Mouse (Mus musculus): Measurements from ENCODE around the gene Dpm1.

The Dpm1 gene

DNA sequence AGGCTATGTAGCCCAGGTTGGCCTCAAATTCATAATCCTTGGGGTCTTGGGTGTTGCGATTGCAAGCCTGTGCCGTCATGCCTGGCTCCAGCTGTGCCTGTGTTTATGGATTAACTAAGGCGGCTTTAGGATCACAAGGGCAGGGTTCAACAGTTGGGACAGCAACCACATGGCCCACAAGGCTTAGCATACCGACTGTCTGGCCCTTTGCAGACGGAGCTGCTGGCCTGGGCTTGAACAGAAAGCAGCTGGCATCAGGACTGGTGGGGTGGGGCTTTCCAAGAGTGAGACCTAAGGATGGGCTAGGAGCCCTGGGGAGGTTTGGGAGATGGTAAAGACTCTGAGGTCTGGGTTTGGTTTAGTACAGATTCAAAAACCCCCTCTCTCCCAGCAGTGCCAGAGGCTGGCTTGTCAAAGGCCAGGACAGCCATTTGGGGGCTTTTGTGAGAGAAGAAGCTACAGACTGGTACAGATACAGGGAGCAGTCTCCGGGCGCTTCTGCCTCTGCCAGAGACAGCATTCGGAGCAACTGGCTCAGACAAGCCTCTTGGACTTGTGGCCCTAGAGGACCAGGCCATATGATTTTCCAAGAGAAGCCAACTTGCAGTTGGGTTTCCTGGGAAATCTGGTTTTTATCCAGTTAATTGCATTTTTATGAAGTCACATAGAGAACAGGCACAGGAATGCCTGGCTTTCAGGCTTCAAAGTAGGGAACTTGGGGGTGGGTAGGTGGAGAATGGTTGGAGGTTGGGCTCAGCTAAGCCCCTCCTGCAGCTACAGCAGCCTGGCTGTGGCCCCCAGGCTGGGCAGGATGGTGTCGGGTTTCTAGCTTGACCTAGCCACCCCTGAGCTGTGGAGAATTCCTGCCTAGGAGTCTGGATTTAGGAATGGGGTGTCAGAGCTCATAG is 61.2 kb downstream of the Dpm1 start:
- in situ Hi-C loops (cut with MboI, MseI): no loop called here

DNA sequence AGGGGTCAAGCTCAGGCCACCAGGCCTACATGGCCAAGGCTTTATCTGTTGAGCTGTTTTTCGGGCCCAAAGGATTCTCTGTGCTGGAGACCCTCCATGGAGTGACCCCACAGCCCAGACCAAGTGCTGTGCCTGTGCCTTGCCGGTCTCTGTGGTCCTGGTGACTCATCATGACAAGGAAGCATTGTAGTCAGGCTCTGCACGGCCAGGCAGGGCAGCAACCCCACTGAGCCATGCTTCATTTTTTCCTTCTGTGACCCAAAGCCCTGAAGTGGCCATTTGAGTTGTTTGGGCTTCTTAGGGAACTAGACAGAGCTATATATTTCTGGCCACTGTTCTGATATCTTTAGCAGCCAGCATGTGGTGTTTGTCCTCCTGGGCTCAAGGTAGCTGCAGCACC is 62.6 kb downstream of the Dpm1 start:
- in situ Hi-C loops (cut with MboI, MseI): no loop called here

DNA sequence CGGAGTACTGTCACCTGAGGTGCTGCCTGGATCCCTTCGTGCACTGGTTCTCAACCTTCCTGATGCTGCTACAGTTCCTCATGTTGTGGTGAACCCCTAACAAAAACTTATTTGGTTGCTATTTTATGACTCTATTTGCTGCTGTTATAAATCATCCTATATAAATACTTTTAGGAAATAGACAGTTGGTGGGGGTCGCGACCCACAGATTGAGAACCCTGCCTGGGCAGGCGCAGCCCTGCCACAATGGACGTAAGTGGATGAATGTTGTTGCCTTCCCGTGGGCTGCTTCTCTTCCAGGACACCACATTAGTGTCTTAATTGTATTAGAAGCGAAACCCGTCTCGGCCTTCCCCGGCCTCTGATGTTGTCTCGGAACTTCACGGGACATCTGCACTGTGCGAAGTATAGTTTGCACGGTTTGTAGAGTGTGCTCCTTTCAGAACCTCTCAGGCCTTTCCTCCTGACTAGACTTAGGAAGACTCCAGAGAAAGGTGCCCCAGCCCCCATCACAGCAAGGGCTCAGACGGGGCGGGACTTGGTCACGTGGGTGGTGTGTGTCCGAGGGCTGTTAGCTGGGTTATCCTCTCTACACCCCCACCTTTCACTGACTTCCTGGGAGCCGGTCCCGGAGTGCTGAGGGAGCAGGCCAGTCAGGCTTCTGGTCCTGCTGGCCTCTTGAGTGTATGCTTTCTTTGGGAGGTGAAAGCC is 63.5 kb downstream of the Dpm1 start:
- in situ Hi-C loops (cut with MboI, MseI): no loop called here

DNA sequence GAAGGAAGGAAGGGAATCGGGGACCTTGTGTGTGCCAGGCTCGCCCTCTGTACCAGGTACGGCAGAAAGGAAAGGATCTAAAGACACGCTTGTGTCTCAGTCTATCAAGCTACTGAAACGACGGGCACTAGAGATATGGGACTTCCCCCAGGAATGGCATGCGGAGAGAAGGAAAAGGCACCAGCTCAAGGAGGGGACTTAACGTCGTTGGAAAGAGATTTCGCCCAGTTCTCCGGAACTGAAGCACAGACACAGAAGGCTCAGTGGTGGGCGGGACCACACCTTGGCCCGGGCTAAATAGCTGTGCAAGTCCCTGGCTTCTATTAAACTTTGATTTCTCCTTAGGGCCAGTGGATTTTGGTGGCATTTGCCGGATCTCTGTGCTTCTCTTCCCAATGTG is 68.4 kb downstream of the Dpm1 start:
- in situ Hi-C loops (cut with MboI, MseI): no loop called here

DNA sequence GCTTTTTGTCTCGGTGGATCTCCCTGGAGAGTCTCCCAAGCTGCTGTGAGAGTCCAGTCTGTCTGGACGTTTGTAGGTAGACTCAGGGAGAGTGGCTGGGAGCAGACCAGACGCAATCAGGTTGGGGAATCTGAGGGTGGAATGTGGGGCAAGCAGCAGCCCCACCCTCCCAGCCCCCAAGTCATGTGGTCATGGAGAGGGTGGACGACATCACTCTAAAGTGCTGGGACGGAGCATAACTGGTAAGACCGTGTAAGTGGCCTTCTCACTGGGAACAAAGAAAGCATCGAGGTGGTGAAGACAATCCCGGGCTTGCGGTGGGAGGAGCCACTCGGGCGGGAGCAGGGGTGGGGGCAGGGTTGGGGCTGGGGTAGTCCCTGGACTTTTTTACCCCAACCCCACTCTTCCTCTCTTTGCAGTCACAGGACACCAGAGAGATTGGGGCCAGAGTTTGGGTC is 68.8 kb downstream of the Dpm1 start:
- in situ Hi-C loops (cut with MboI, MseI): no loop called here

DNA sequence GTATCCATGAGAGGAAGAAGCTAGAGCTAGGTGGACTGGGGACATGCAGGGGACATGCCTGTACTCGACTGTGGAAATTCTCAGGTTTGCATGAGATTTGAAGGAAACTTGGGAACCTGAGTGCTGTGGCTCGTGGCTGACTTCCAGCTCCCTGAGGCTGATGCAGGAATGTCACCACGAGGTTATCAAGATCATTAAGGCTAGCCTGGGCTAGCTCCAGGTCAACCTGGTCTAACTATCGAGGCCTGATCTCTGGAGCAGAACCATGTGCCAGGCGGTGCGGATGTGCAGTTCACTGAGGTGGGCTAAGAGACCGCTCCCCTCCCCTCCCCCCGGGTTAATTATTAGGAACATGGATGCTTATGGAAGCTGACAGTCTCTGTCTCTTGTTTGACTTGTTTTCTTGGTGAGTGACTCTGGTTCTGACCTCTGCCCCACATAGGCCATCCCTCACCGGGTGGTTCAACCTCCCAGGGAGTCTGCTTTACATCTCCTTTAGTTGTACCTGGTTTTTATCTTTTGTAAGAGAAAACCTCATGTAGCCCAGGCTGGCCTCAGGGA is 69.9 kb downstream of the Dpm1 start:
- in situ Hi-C loops (cut with MboI, MseI): no loop called here

Measured in T-helper 2 cell (primary cell).